Mouse (Mus musculus): ENCODE results near the gene Ccdc157.
"Not testable (repeated sequence)": the region's sequence is repeated elsewhere in the genome, so short reads cannot be mapped to it uniquely, and the experiment has no call there.

Ccdc157 gene

GRCm38 (mm10) chr11:4107901-4108300, 52.2 kb downstream of the Ccdc157 start:
- intact Hi-C loops (cut with DNase I), result not testable (repeated sequence)

- intact Hi-C loops (cut with DNase I), result no loop called here
Measured at GRCm38 (mm10) chr11:4105444-4105843, 54.6 kb downstream of the Ccdc157 start.

- intact Hi-C loops (cut with DNase I), result no loop called here
Measured at GRCm38 (mm10) chr11:4104989-4105388, 55.1 kb downstream of the Ccdc157 start.

GRCm38 (mm10) chr11:4103522-4103921, 56.6 kb downstream of the Ccdc157 start:
- intact Hi-C loops (cut with DNase I), result no loop called here

- intact Hi-C loops (cut with DNase I), result no loop called here
Measured at GRCm38 (mm10) chr11:4101851-4102250, 58.2 kb downstream of the Ccdc157 start.

- intact Hi-C loops (cut with DNase I), result no loop called here
Measured at GRCm38 (mm10) chr11:4099447-4099846, 60.6 kb downstream of the Ccdc157 start.

- intact Hi-C loops (cut with DNase I), result no loop called here
Measured at GRCm38 (mm10) chr11:4098816-4099215, 61.3 kb downstream of the Ccdc157 start.

- intact Hi-C loops (cut with DNase I), result no loop called here
Measured at GRCm38 (mm10) chr11:4098120-4098519, 62.0 kb downstream of the Ccdc157 start.

GRCm38 (mm10) chr11:4097091-4097621, 62.9 kb downstream of the Ccdc157 start:
- intact Hi-C loops (cut with DNase I), result no loop called here

- intact Hi-C loops (cut with DNase I), result no loop called here
Measured at GRCm38 (mm10) chr11:4096054-4096984, 63.8 kb downstream of the Ccdc157 start.

- intact Hi-C loops (cut with DNase I), result no loop called here
Measured at GRCm38 (mm10) chr11:4095171-4096053, 64.7 kb downstream of the Ccdc157 start, which contains the start of gene Mtfp1. Gene Mtfp1 (minus strand): TSS chr11:4095445.

GRCm38 (mm10) chr11:4094378-4095170, 65.5 kb downstream of the Ccdc157 start:
- intact Hi-C loops (cut with DNase I), result no loop called here

GRCm38 (mm10) chr11:4093459-4094377, 66.4 kb downstream of the Ccdc157 start:
- intact Hi-C loops (cut with DNase I), result no loop called here

Small RNA genes within 50 kb of the gene (microRNA-seq; reads per million reads assigned to microRNA genes)
- 2.2 to 4.3 reads per million in 2 experiments for gene Mir3060

Measured in adrenal gland (tissue).